Mouse (Mus musculus): ENCODE results near the gene Fmo5. TPM values are rescaled to one million over a fixed set of nuclear protein-coding genes. Genes with fewer than 3 reads are reported as not detected.

The Fmo5 gene
- 7.3 and 20.1 TPM in 2 replicates for polyA plus RNA-seq (2011; ENCODE audit: insufficient read depth, insufficient read length, low replicate concordance, missing spikeins)

DNA sequence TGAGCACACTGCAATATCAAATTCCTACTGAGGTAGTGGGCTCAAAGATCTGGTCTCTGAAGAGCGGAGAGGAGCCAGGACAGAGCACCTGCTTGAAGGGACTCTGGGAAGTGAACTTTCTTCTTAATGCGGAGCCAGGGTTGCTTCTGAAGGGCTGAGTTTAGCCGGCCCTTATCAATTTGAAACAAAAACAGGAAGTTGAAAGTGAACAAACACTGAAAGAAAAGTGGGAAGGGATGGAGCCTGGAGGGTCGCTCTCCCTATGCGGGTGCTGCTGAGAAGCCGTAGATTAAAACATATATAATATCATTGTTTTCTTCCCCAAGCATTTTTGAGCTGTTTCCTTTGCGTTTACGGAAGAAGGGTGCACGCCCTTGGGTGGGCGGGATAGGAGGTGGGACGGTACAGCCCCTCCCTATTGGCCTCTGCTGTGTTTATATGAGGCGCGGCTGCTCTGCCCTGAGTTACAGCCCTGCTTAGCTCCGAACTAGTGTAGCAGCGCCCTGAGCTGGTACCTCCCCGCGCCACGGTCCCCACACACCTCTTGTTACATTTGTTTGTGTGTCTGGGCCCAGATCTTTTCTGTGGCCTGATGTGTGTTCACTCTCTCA is at the start of gene Fmo5:
Gene Fmo5 (plus strand): TSS at position 414 of the 611 bp plus-strand sequence.
- peak within 1 kb of the TSS; percentile 56 for H3K4me3 ChIP-seq (replicated peaks; ENCODE audit: control insufficient read depth, low read depth, low read length)
- TF ChIP-seq CTCF (IDR thresholded peaks at IDR 0.05; ENCODE audit: control insufficient read depth, insufficient read depth, low read length) = no peak
- peak; percentile 73; the same call in 1 of the 2 replicates for TF ChIP-seq POLR2A (IDR thresholded peaks at IDR 0.05; ENCODE audit: borderline replicate concordance, control insufficient read depth, low read depth, low read length)
- peaks cover 5% of the 10 kb centered on the region; the same call in 1 of the 2 replicates for H3K4me1 ChIP-seq (ENCODE audit: control insufficient read depth, insufficient read depth, low read length)
- under 1% methylated on average over 18 of the region's 18 CpGs for WGBS
- H3K27ac ChIP-seq (ENCODE audit: control insufficient read depth, insufficient read depth, low read depth, low read length, poor library complexity) = peak within 1 kb of the TSS; percentile 73

- no peaks in the 10 kb centered on the region for H3K4me1 ChIP-seq (ENCODE audit: control insufficient read depth, insufficient read depth, low read length)
- 75% methylated on average over 18 of the region's 18 CpGs for WGBS
- H3K4me3 ChIP-seq (replicated peaks; ENCODE audit: control insufficient read depth, low read depth, low read length) = no peak overlapping the region
- H3K27ac ChIP-seq (ENCODE audit: control insufficient read depth, insufficient read depth, low read depth, low read length, poor library complexity) = no peak overlapping the region
- TF ChIP-seq CTCF (IDR thresholded peaks at IDR 0.05; ENCODE audit: control insufficient read depth, insufficient read depth, low read length) (peak; percentile 72), POLR2A (IDR thresholded peaks at IDR 0.05; ENCODE audit: borderline replicate concordance, control insufficient read depth, low read depth, low read length) (no peak)
Observed at GRCm38 (mm10) chr3:97585383-97586160, 43.0 kb upstream of the Fmo5 start.

- no peak overlapping the region for H3K4me3 ChIP-seq (replicated peaks; ENCODE audit: control insufficient read depth, low read depth, low read length)
- no peak overlapping the region for H3K27ac ChIP-seq (ENCODE audit: control insufficient read depth, insufficient read depth, low read depth, low read length, poor library complexity)
- whole genome bisulfite sequencing = 87% methylated on average over 9 of the region's 9 CpGs
- TF ChIP-seq CTCF (IDR thresholded peaks at IDR 0.05; ENCODE audit: control insufficient read depth, insufficient read depth, low read length) (no peak), POLR2A (IDR thresholded peaks at IDR 0.05; ENCODE audit: borderline replicate concordance, control insufficient read depth, low read depth, low read length) (no peak)
- H3K4me1 ChIP-seq (ENCODE audit: control insufficient read depth, insufficient read depth, low read length) = no peaks in the 10 kb centered on the region
Observed at GRCm38 (mm10) chr3:97587656-97588055, 40.9 kb upstream of the Fmo5 start.

DNA sequence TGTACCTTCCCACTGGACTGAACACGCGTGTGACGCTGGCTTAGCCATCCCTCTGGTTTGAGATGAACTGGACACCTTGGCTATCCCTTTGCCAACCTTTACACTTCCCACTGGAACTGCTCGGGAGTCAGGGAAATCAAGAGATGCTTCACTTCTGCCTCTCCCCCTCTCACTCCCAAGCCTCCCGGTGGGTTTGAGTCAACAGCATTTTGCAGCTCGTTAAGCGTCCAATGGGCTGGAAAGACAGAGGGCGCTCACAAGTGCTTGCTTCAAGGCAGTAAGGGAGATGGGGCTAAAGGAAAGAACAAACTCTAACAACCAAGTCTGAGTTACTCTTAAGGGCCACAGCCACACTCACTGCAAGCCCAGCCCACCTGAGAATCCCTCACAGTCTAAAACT is 37.9 kb upstream of the Fmo5 start:
- no peak overlapping the region for H3K4me3 ChIP-seq (replicated peaks; ENCODE audit: control insufficient read depth, low read depth, low read length)
- no peak for TF ChIP-seq POLR2A (IDR thresholded peaks at IDR 0.05; ENCODE audit: borderline replicate concordance, control insufficient read depth, low read depth, low read length)
- TF ChIP-seq CTCF (IDR thresholded peaks at IDR 0.05; ENCODE audit: control insufficient read depth, insufficient read depth, low read length) = no peak
- WGBS = 90% methylated on average over 8 of the region's 8 CpGs
- H3K4me1 ChIP-seq (ENCODE audit: control insufficient read depth, insufficient read depth, low read length) = no peaks in the 10 kb centered on the region
- no peak overlapping the region for H3K27ac ChIP-seq (ENCODE audit: control insufficient read depth, insufficient read depth, low read depth, low read length, poor library complexity)

DNA sequence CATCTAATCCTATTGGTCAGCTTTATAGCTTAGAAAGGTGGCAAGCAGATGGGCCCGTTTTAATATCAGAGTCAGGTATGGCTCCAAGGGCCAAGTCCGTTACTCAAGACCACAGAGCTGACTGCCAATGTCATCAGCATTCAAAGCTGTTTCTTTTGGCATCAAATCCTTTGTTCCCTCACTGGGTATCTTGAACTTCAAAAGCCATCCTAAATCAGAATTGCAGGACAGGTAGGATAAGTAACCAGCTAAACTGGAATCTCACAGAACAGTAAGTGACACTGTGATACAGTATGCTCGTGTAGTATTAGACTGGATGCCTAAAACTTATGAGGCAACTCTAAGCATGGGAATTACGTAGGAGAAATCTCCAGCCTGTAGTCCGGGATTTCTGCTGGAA is 35.5 kb upstream of the Fmo5 start:
- TF ChIP-seq POLR2A (IDR thresholded peaks at IDR 0.05; ENCODE audit: borderline replicate concordance, control insufficient read depth, low read depth, low read length) (no peak), CTCF (IDR thresholded peaks at IDR 0.05; ENCODE audit: control insufficient read depth, insufficient read depth, low read length) (no peak)
- Histone ChIP-seq H3K27ac (ENCODE audit: control insufficient read depth, insufficient read depth, low read depth, low read length, poor library complexity) (no peak overlapping the region), H3K4me3 (replicated peaks; ENCODE audit: control insufficient read depth, low read depth, low read length) (no peak overlapping the region), H3K4me1 (ENCODE audit: control insufficient read depth, insufficient read depth, low read length) (no peaks in the 10 kb centered on the region)
- 89% methylated on average over 5 of the region's 5 CpGs for WGBS

DNA sequence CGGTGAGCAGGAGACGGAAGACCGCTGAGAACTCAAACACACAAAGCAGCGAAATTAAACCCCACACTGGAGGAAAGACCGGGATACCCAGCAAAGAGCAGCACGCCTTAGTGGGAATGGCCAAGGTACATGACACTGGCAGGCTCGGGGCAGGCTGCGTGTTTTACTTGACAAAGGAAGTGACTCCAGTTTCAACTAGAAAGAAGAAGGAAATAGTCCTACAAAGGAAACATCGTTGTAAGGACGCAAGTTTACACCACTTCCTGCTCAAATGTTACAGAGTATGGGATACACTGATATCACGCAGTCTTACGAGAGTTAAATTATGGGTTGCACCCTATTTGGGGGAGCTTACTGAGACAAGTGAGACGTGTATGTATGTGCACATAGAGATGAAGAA is 34.5 kb upstream of the Fmo5 start:
- 55% methylated on average over 13 of the region's 13 CpGs for whole genome bisulfite sequencing
- Histone ChIP-seq H3K4me3 (replicated peaks; ENCODE audit: control insufficient read depth, low read depth, low read length) (no peak overlapping the region), H3K4me1 (ENCODE audit: control insufficient read depth, insufficient read depth, low read length) (no peaks in the 10 kb centered on the region), H3K27ac (ENCODE audit: control insufficient read depth, insufficient read depth, low read depth, low read length, poor library complexity) (no peak overlapping the region)
- TF ChIP-seq CTCF (IDR thresholded peaks at IDR 0.05; ENCODE audit: control insufficient read depth, insufficient read depth, low read length) (no peak), POLR2A (IDR thresholded peaks at IDR 0.05; ENCODE audit: borderline replicate concordance, control insufficient read depth, low read depth, low read length) (no peak)

- no peaks in the 10 kb centered on the region for H3K4me1 ChIP-seq (ENCODE audit: control insufficient read depth, insufficient read depth, low read length)
- H3K27ac ChIP-seq (ENCODE audit: control insufficient read depth, insufficient read depth, low read depth, low read length, poor library complexity) = no peak overlapping the region
- no peak overlapping the region for H3K4me3 ChIP-seq (replicated peaks; ENCODE audit: control insufficient read depth, low read depth, low read length)
- TF ChIP-seq CTCF (IDR thresholded peaks at IDR 0.05; ENCODE audit: control insufficient read depth, insufficient read depth, low read length) (no peak), POLR2A (IDR thresholded peaks at IDR 0.05; ENCODE audit: borderline replicate concordance, control insufficient read depth, low read depth, low read length) (no peak)
- 89% methylated on average over 6 of the region's 6 CpGs for WGBS
Observed at GRCm38 (mm10) chr3:97595066-97595465, 33.5 kb upstream of the Fmo5 start.

GRCm38 (mm10) chr3:97596796-97597195 is 31.8 kb upstream of the Fmo5 start:
- TF ChIP-seq CTCF (IDR thresholded peaks at IDR 0.05; ENCODE audit: control insufficient read depth, insufficient read depth, low read length) (no peak), POLR2A (IDR thresholded peaks at IDR 0.05; ENCODE audit: borderline replicate concordance, control insufficient read depth, low read depth, low read length) (no peak)
- Histone ChIP-seq H3K4me3 (replicated peaks; ENCODE audit: control insufficient read depth, low read depth, low read length) (no peak overlapping the region), H3K4me1 (ENCODE audit: control insufficient read depth, insufficient read depth, low read length) (no peaks in the 10 kb centered on the region), H3K27ac (ENCODE audit: control insufficient read depth, insufficient read depth, low read depth, low read length, poor library complexity) (no peak overlapping the region)
- WGBS = 88% methylated on average over 8 of the region's 8 CpGs

All from bone marrow, adult 2 months (tissue).